Comparison of ENCODE assay signal across 10 mouse cellular contexts in genomic region chr15:77104349-77105158, GRCm38 (mm10). TPM values are rescaled to one million over a fixed set of nuclear protein-coding genes. Genes with fewer than 3 reads are reported as not detected.
DNase-seq lines count a peak whose midpoint lies in the region; ATAC-seq and TF ChIP-seq lines count a peak whose summit lies in the region.
"Had no signal": no experiment of that assay in that cellular context is flagged by ENCODE, and none has a peak within 500 bp of the region (broad histone marks: within the 10 kb centered on the region; RNA-seq: fewer than 3 reads in every experiment).

No protein-coding gene starts in this region.

- no peak for TF ChIP-seq POLR2A in heart, adult 2 months (IDR thresholded peaks at IDR 0.05; ENCODE audit: insufficient read depth, low read depth, low read length)

- no peak for DNase-seq in heart, adult 2 months
- no peak for DNase-seq in midbrain, embryonic 11.5 days (ENCODE audit: low spot score, missing footprints)
- no peak for DNase-seq in left cerebral cortex, adult 8-10 months (ENCODE audit: low spot score in 2 of 2)
- no peak for DNase-seq in cerebellum, postnatal 25 days
- DNase-seq: gastrocnemius, postnatal 10 days had no signal

- peaks cover 17% of the 10 kb centered on the region for H3K36me3 ChIP-seq in heart, embryonic 15.5 days
- H3K36me3 ChIP-seq in heart, adult 2 months (ENCODE audit: control insufficient read depth, insufficient read depth, low read length): peaks cover 5% of the 10 kb centered on the region
- no peaks in the 10 kb centered on the region; the same call in 1 of the 2 replicates for H3K36me3 ChIP-seq in midbrain, embryonic 11.5 days (ENCODE audit: control insufficient read depth, insufficient read depth, low read length)
- peaks cover 2% of the 10 kb centered on the region; the same call in 1 of the 2 replicates for H3K36me3 ChIP-seq in midbrain, embryonic 15.5 days (replicated peaks)
- peaks cover 36% of the 10 kb centered on the region for H3K36me3 ChIP-seq in embryonic facial prominence, embryonic 13.5 days
- H3K36me3 ChIP-seq in stomach, embryonic 15.5 days: peaks cover 11% of the 10 kb centered on the region; the same call in 1 of the 2 replicates

- TF ChIP-seq EP300 in heart, adult 2 months (IDR thresholded peaks at IDR 0.05; ENCODE audit: insufficient read depth, low read depth, low read length): no peak

- 0 out of 2 replicates have a peak overlapping the region, but pooled peaks have one; percentile 21 for H3K27ac ChIP-seq in heart, embryonic 15.5 days
- H3K27ac ChIP-seq in heart, adult 2 months: no peak overlapping the region
- peak overlapping the region; percentile 25; the same call in 1 of the 2 replicates for H3K27ac ChIP-seq in midbrain, embryonic 11.5 days (ENCODE audit: low read depth, low read length)
- H3K27ac ChIP-seq in midbrain, embryonic 15.5 days: no peak overlapping the region
- peak overlapping the region; percentile 55; the same call in 1 of the 2 replicates for H3K27ac ChIP-seq in embryonic facial prominence, embryonic 13.5 days
- H3K27ac ChIP-seq in stomach, embryonic 15.5 days: peak overlapping the region; percentile 82

- no peak for ATAC-seq in heart, embryonic 15.5 days (replicated peaks; ENCODE audit: insufficient number of reproducible peaks, insufficient read depth, low FRiP score, low read depth)
- ATAC-seq in midbrain, embryonic 11.5 days (ENCODE audit: low FRiP score): no peak
- ATAC-seq in midbrain, embryonic 15.5 days (replicated peaks): no peak
- no peak for ATAC-seq in embryonic facial prominence, embryonic 13.5 days (ENCODE audit: insufficient number of reproducible peaks, insufficient read depth, low FRiP score, low TSS enrichment, low read depth)
- ATAC-seq in stomach, embryonic 15.5 days (ENCODE audit: insufficient read depth, low FRiP score, low read depth): peak; percentile 31; the same call in 1 of the 2 replicates

- H3K4me2 ChIP-seq in heart, embryonic 15.5 days: no peak overlapping the region
- H3K4me2 ChIP-seq in midbrain, embryonic 11.5 days: no peak overlapping the region
- no peak overlapping the region for H3K4me2 ChIP-seq in midbrain, embryonic 15.5 days
- H3K4me2 ChIP-seq in embryonic facial prominence, embryonic 13.5 days: no peak overlapping the region
- H3K4me2 ChIP-seq in stomach, embryonic 15.5 days: no peak overlapping the region

- H3K9ac ChIP-seq in heart, embryonic 15.5 days: no peak overlapping the region
- H3K9ac ChIP-seq in heart, adult 2 months (ENCODE audit: low read depth, low read length): no peak overlapping the region
- H3K9ac ChIP-seq in midbrain, embryonic 11.5 days (ENCODE audit: low read length): no peak overlapping the region
- H3K9ac ChIP-seq in midbrain, embryonic 15.5 days: no peak overlapping the region
- H3K9ac ChIP-seq in embryonic facial prominence, embryonic 13.5 days: no peak overlapping the region
- no peak overlapping the region for H3K9ac ChIP-seq in stomach, embryonic 15.5 days

- peaks cover 17% of the 10 kb centered on the region for H3K4me1 ChIP-seq in heart, embryonic 15.5 days (replicated peaks)
- H3K4me1 ChIP-seq in heart, adult 2 months (ENCODE audit: control insufficient read depth, insufficient read depth, low read length): no peaks in the 10 kb centered on the region; the same call in 1 of the 2 replicates
- no peaks in the 10 kb centered on the region for H3K4me1 ChIP-seq in midbrain, embryonic 11.5 days (ENCODE audit: control insufficient read depth, insufficient read depth, low read length)
- H3K4me1 ChIP-seq in midbrain, embryonic 15.5 days: 0 out of 2 replicates have a peak, but pooled peaks cover 3% of the 10 kb centered on the region
- H3K4me1 ChIP-seq in embryonic facial prominence, embryonic 13.5 days: peaks cover 25% of the 10 kb centered on the region
- peaks cover 14% of the 10 kb centered on the region for H3K4me1 ChIP-seq in stomach, embryonic 15.5 days

- H3K79me2 ChIP-seq in heart, adult 2 months (replicated peaks; ENCODE audit: control insufficient read depth, insufficient read depth, low read length): peaks cover 1% of the 10 kb centered on the region; the same call in 1 of the 2 replicates

- no peaks in the 10 kb centered on the region for H3K27me3 ChIP-seq in heart, embryonic 15.5 days
- H3K27me3 ChIP-seq in heart, adult 2 months (ENCODE audit: control insufficient read depth, insufficient read depth, low read length): no peaks in the 10 kb centered on the region
- no peaks in the 10 kb centered on the region for H3K27me3 ChIP-seq in midbrain, embryonic 11.5 days (ENCODE audit: control insufficient read depth, insufficient read depth, low read length)
- no peaks in the 10 kb centered on the region for H3K27me3 ChIP-seq in midbrain, embryonic 15.5 days (replicated peaks)
- H3K27me3 ChIP-seq in embryonic facial prominence, embryonic 13.5 days: no peaks in the 10 kb centered on the region
- H3K27me3 ChIP-seq in stomach, embryonic 15.5 days (replicated peaks): no peaks in the 10 kb centered on the region

- intact Hi-C loops in heart, adult 2 months (cut with DNase I): no loop called here

- H3K4me3 ChIP-seq in heart, embryonic 15.5 days: no peak overlapping the region
- H3K4me3 ChIP-seq in heart, adult 2 months: no peak overlapping the region
- H3K4me3 ChIP-seq in midbrain, embryonic 11.5 days (ENCODE audit: low read depth, low read length): no peak overlapping the region
- H3K4me3 ChIP-seq in midbrain, embryonic 15.5 days: no peak overlapping the region
- H3K4me3 ChIP-seq in embryonic facial prominence, embryonic 13.5 days: no peak overlapping the region
- H3K4me3 ChIP-seq in stomach, embryonic 15.5 days (replicated peaks): no peak overlapping the region

- WGBS in heart, embryonic 15.5 days: 79% methylated on average over 10 of the region's 10 CpGs
- 68% methylated on average over 10 of the region's 10 CpGs for WGBS in heart, adult 2 months
- WGBS in midbrain, embryonic 11.5 days: 82% methylated on average over 10 of the region's 10 CpGs
- WGBS in midbrain, embryonic 15.5 days: 68% methylated on average over 10 of the region's 10 CpGs
- 75% methylated on average over 10 of the region's 10 CpGs for WGBS in embryonic facial prominence, embryonic 13.5 days
- 48% methylated on average over 10 of the region's 10 CpGs for WGBS in stomach, embryonic 15.5 days

- no peaks in the 10 kb centered on the region for H3K9me3 ChIP-seq in heart, embryonic 15.5 days (replicated peaks)
- no peaks in the 10 kb centered on the region for H3K9me3 ChIP-seq in midbrain, embryonic 11.5 days (ENCODE audit: control insufficient read depth, low read length)
- no peaks in the 10 kb centered on the region for H3K9me3 ChIP-seq in midbrain, embryonic 15.5 days
- H3K9me3 ChIP-seq in embryonic facial prominence, embryonic 13.5 days: no peaks in the 10 kb centered on the region
- no peaks in the 10 kb centered on the region for H3K9me3 ChIP-seq in stomach, embryonic 15.5 days

- no peak for TF ChIP-seq CTCF in heart, adult 2 months (IDR thresholded peaks at IDR 0.05)

RNA-seq across cellular contexts. Expression of gene Mb, which starts 54.1 kb away (rescaled TPM):
- 776 and 844 TPM in 2 replicates for polyA plus RNA-seq in heart, embryonic 15.5 days (2015; fragmentation: Nextera tagmentation; extraction: Ambion mirVana)
- total RNA-seq in heart, adult 2 months (2021): over 10,000 TPM; 17,740 to 20,311 TPM
- polyA plus RNA-seq in heart, adult 2 months (2012; rRNA removed): 16,399 and 21,043 TPM in 2 replicates
- not detected in 2 replicates for polyA plus RNA-seq in midbrain, embryonic 11.5 days (2014; fragmentation: Nextera tagmentation; extraction: Ambion mirVana)
- polyA plus RNA-seq in midbrain, embryonic 15.5 days (2015; fragmentation: Nextera tagmentation; extraction: Ambion mirVana): 0.66 TPM in 2 replicates
- 1.7 and 2.5 TPM in 2 replicates for polyA plus RNA-seq in embryonic facial prominence, embryonic 13.5 days (2015; fragmentation: Nextera tagmentation; extraction: Ambion mirVana)
- 1.1 and 1.3 TPM in 2 replicates for polyA plus RNA-seq in stomach, embryonic 15.5 days (2015; fragmentation: Nextera tagmentation; extraction: Ambion mirVana)
- total RNA-seq in left cerebral cortex, adult 8-10 months (2022): 1 to 10 TPM in 3 of 4 experiments, not detected in 1; 4.5 to 9.8 (median 5.8) TPM
- total RNA-seq: left cerebral cortex, postnatal 10 days had no signal

Comparison
In these comparisons a context has a peak if more than half of its experiments do, and no peak if none do; other contexts are left out.
1. H3K27ac ChIP-seq: peak in heart, embryonic 15.5 days (single experiment), midbrain, embryonic 11.5 days (single experiment), embryonic facial prominence, embryonic 13.5 days (single experiment) and stomach, embryonic 15.5 days (single experiment); none in heart, adult 2 months (single experiment) and midbrain, embryonic 15.5 days (single experiment).
2. RNA of gene Mb, which starts 54.1 kb away (polyA plus RNA-seq): 16,399 to 21,043 TPM in heart, adult 2 months and 776 to 844 TPM in heart, embryonic 15.5 days; 1.7 to 2.5 TPM in embryonic facial prominence, embryonic 13.5 days, 1.1 to 1.3 TPM in stomach, embryonic 15.5 days, 0.66 TPM in midbrain, embryonic 15.5 days and not detected in midbrain, embryonic 11.5 days; every median in the first group is over 100 times any median in the second.